Mouse (Mus musculus): ENCODE results near the gene Gsk3a. TPM values are rescaled to one million over a fixed set of nuclear protein-coding genes. Genes with fewer than 3 reads are reported as not detected.

The Gsk3a gene
- polyA plus RNA-seq, 1 experiment from 2014 or later = 12.5 TPM

DNA sequence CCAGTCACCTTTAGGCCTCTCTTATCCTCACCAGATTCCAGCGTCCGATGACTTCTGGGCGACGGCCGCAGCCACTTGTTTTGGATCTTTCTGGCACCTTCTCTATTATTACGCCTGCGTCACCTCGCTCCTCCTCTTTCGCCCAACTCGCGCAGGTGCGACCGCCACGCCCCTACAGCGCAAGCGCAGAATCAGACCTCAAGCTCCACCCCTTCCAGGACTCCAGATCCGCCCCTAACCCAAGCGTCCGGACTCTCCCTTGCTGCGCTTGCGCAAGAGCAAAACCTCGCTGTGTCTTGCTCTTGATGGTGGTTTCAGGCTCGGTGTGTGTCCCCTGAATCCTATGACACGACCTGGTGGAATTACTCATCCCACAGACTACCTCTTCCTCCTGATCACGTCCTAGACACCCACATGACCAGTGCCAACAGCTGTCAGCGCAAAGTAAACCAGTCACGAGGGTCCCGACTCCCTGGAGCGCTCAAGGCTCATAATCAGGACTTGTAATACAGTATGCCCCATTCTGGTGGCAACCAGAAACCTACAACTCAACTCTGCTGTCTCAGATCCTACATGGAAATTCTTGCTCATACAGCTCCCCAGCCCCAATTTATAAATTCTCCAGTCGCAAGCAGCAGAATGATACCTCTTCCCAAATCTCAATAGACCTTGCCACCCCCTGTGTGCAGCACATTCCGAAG is 17.7 kb downstream of the Gsk3a start:
- Histone ChIP-seq H3K4me3 (peak overlapping the region; percentile 80), H3K4me1 (replicated peaks) (peaks cover 50% of the 10 kb centered on the region), H3K27me3 (ENCODE audit: insufficient read depth, poor library complexity, severe bottlenecking) (peaks cover 5% of the 10 kb centered on the region; the same call in 1 of the 2 replicates), H3K9me3 (no peaks in the 10 kb centered on the region), H3K27ac (peak overlapping the region; percentile 97), H3K36me3 (peaks cover 29% of the 10 kb centered on the region)
- 3% methylated on average over 31 of the region's 31 CpGs for WGBS
- DNase-seq (ENCODE audit: low spot score) = peak; percentile 94

DNA sequence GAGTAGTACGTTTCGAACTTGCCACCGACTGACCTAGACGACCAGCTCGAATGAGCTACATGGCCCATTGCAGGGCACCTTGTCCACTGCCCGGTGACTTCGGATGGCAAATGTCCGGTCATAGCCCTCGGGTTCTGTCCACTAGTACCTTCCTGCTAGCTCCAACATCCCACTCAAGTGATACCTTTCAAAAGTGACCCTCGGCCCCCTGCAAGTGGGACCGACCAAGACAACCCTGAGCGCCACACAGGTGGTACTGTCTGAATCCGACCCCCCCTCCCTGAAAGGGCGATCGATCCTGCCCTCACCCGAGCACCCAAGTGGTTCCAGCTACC is 18.3 kb downstream of the Gsk3a start:
- H3K4me3 ChIP-seq = peak overlapping the region; percentile 80
- H3K4me1 ChIP-seq (replicated peaks) = peaks cover 50% of the 10 kb centered on the region
- WGBS = under 1% methylated on average over 16 of the region's 16 CpGs
- peaks cover 27% of the 10 kb centered on the region for H3K36me3 ChIP-seq
- DNase-seq (ENCODE audit: low spot score) = no peak
- H3K27me3 ChIP-seq (ENCODE audit: insufficient read depth, poor library complexity, severe bottlenecking) = peaks cover 5% of the 10 kb centered on the region; the same call in 1 of the 2 replicates
- peak overlapping the region; percentile 97 for H3K27ac ChIP-seq
- no peaks in the 10 kb centered on the region for H3K9me3 ChIP-seq

GRCm38 (mm10) chr7:25218705-25219415 is 18.8 kb downstream of the Gsk3a start:
- peak; percentile 83 for DNase-seq (ENCODE audit: low spot score)
- H3K4me1 ChIP-seq (replicated peaks) = peaks cover 50% of the 10 kb centered on the region
- under 1% methylated on average over 53 of the region's 53 CpGs for WGBS
- H3K27ac ChIP-seq = peak overlapping the region; percentile 97
- H3K36me3 ChIP-seq = peaks cover 27% of the 10 kb centered on the region
- H3K9me3 ChIP-seq = no peaks in the 10 kb centered on the region
- peaks cover 5% of the 10 kb centered on the region; the same call in 1 of the 2 replicates for H3K27me3 ChIP-seq (ENCODE audit: insufficient read depth, poor library complexity, severe bottlenecking)
- H3K4me3 ChIP-seq = peak overlapping the region; percentile 80

GRCm38 (mm10) chr7:25217653-25218395 is 19.8 kb downstream of the Gsk3a start:
- peaks cover 5% of the 10 kb centered on the region; the same call in 1 of the 2 replicates for H3K27me3 ChIP-seq (ENCODE audit: insufficient read depth, poor library complexity, severe bottlenecking)
- peaks cover 18% of the 10 kb centered on the region for H3K36me3 ChIP-seq
- H3K9me3 ChIP-seq = no peaks in the 10 kb centered on the region
- WGBS = 71% methylated on average over 12 of the region's 12 CpGs
- peak overlapping the region; percentile 80; the same call in 1 of the 2 replicates for H3K4me3 ChIP-seq
- no peak overlapping the region for H3K27ac ChIP-seq
- no peak for DNase-seq (ENCODE audit: low spot score)
- H3K4me1 ChIP-seq (replicated peaks) = peaks cover 47% of the 10 kb centered on the region

DNA sequence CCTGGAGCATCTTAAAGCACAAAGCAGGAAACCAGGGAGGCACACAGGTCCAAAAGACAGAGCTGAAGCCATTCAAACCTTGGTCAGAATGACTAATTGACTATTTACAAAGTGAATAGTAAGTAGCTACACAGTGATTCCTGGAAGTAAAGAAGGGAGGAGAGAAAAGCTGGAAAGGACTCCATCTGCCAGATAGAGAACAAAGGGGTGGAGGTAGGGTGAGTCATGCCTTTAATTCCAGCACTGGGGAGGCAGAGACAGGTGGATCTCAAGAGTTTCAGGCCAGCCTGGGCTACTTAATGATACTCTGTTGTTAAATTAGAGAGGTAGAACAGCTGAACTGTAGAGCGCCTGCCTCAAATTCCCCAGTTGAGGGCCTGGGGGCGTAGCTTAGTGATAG is 23.5 kb downstream of the Gsk3a start:
- 93% methylated on average over 2 of the region's 2 CpGs for WGBS
- peaks cover 5% of the 10 kb centered on the region; the same call in 1 of the 2 replicates for H3K27me3 ChIP-seq (ENCODE audit: insufficient read depth, poor library complexity, severe bottlenecking)
- peaks cover 41% of the 10 kb centered on the region for H3K36me3 ChIP-seq
- H3K27ac ChIP-seq = no peak overlapping the region
- no peak for DNase-seq (ENCODE audit: low spot score)
- H3K4me3 ChIP-seq = no peak overlapping the region
- H3K4me1 ChIP-seq (replicated peaks) = peaks cover 16% of the 10 kb centered on the region
- no peaks in the 10 kb centered on the region for H3K9me3 ChIP-seq

GRCm38 (mm10) chr7:25213099-25213498 is 24.6 kb downstream of the Gsk3a start:
- peaks cover 5% of the 10 kb centered on the region; the same call in 1 of the 2 replicates for H3K27me3 ChIP-seq (ENCODE audit: insufficient read depth, poor library complexity, severe bottlenecking)
- WGBS = 87% methylated on average over 3 of the region's 3 CpGs
- peaks cover 5% of the 10 kb centered on the region for H3K4me1 ChIP-seq (replicated peaks)
- no peak for DNase-seq (ENCODE audit: low spot score)
- no peak overlapping the region for H3K4me3 ChIP-seq
- peaks cover 52% of the 10 kb centered on the region for H3K36me3 ChIP-seq
- no peak overlapping the region for H3K27ac ChIP-seq
- no peaks in the 10 kb centered on the region for H3K9me3 ChIP-seq

- 89% methylated on average over 4 of the region's 4 CpGs for WGBS
- Histone ChIP-seq H3K9me3 (no peaks in the 10 kb centered on the region), H3K4me3 (no peak overlapping the region), H3K36me3 (peaks cover 71% of the 10 kb centered on the region), H3K27me3 (ENCODE audit: insufficient read depth, poor library complexity, severe bottlenecking) (no peaks in the 10 kb centered on the region), H3K4me1 (replicated peaks) (0 out of 2 replicates have a peak, but pooled peaks cover 2% of the 10 kb centered on the region), H3K27ac (no peak overlapping the region)
- no peak for DNase-seq (ENCODE audit: low spot score)
Observed at GRCm38 (mm10) chr7:25210482-25210881, 27.2 kb downstream of the Gsk3a start.

- H3K36me3 ChIP-seq = peaks cover 72% of the 10 kb centered on the region
- no peak overlapping the region for H3K27ac ChIP-seq
- DNase-seq (ENCODE audit: low spot score) = no peak
- no peak overlapping the region for H3K4me3 ChIP-seq
- H3K27me3 ChIP-seq (ENCODE audit: insufficient read depth, poor library complexity, severe bottlenecking) = no peaks in the 10 kb centered on the region
- 84% methylated on average over 3 of the region's 3 CpGs for WGBS
- H3K4me1 ChIP-seq (replicated peaks) = 0 out of 2 replicates have a peak, but pooled peaks cover 5% of the 10 kb centered on the region
- H3K9me3 ChIP-seq = no peaks in the 10 kb centered on the region
Observed at GRCm38 (mm10) chr7:25209161-25209622, 28.5 kb downstream of the Gsk3a start.

GRCm38 (mm10) chr7:25206094-25206830 is 31.4 kb downstream of the Gsk3a start:
- no peak for DNase-seq (ENCODE audit: low spot score)
- Histone ChIP-seq H3K27ac (no peak overlapping the region), H3K4me3 (no peak overlapping the region), H3K27me3 (ENCODE audit: insufficient read depth, poor library complexity, severe bottlenecking) (no peaks in the 10 kb centered on the region), H3K9me3 (no peaks in the 10 kb centered on the region), H3K36me3 (peaks cover 91% of the 10 kb centered on the region), H3K4me1 (replicated peaks) (0 out of 2 replicates have a peak, but pooled peaks cover 5% of the 10 kb centered on the region)
- WGBS = 91% methylated on average over 16 of the region's 16 CpGs

DNA sequence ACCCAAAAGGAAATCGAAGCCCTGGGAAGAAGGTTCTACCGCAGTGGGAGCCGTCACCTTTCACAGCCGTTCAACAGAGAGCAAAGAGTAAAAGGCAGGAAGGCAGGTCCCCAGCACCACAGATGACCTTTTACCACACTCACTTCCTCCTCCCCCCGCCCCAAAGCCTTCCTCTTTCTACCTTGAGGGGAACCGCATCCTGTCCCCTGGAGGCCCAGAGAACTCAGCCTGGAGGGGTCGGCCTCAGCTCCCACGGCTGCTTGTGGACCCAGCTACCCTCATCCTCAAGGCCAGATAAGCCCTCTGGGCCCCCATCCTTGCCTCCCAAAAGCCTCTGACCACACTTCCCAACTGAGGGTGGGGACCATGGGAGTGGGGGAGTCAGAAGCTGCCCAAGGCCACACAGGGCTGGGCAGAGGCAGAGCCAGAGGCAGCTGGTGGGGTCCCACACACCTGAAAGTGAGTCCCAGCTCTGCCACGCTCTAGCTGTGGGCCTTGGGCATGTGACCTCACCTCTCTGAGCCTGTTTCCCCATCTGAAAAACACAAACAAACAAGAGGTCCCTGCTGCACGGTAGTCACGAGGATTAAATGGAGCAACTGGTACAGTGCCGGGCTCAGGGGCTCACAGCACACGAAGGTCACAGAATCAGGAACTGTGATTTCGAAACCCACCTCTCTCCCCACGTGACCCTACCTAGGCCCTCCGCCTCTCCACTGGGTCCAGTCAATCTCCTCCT is 32.1 kb downstream of the Gsk3a start:
- H3K36me3 ChIP-seq = peaks cover 83% of the 10 kb centered on the region
- no peak for DNase-seq (ENCODE audit: low spot score)
- no peak overlapping the region for H3K27ac ChIP-seq
- no peaks in the 10 kb centered on the region for H3K27me3 ChIP-seq (ENCODE audit: insufficient read depth, poor library complexity, severe bottlenecking)
- 86% methylated on average over 16 of the region's 16 CpGs for WGBS
- 0 out of 2 replicates have a peak, but pooled peaks cover 5% of the 10 kb centered on the region for H3K4me1 ChIP-seq (replicated peaks)
- H3K4me3 ChIP-seq = no peak overlapping the region
- no peaks in the 10 kb centered on the region for H3K9me3 ChIP-seq

DNA sequence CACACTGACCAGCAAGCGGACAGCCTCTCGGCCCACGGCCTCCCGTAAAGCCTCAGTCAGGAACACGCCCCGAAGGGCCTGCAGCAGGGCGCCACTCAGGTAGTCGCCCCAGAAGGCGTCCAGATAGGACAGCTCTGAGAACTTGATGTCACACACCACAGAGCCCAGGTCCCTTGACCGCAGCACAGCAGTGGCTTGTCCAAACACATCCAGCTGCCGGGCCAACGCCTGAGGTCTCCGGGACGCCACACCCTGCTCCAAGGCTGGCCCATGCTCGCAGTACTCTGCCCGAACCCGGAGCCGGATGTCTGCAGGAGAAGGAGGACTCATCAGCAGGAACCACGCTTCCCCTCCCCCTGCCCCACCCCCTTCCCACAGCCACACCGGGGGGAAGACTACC is 34.0 kb downstream of the Gsk3a start:
- 93% methylated on average over 20 of the region's 20 CpGs for WGBS
- Histone ChIP-seq H3K27me3 (ENCODE audit: insufficient read depth, poor library complexity, severe bottlenecking) (no peaks in the 10 kb centered on the region), H3K4me1 (replicated peaks) (0 out of 2 replicates have a peak, but pooled peaks cover 5% of the 10 kb centered on the region), H3K4me3 (no peak overlapping the region), H3K9me3 (no peaks in the 10 kb centered on the region), H3K36me3 (peaks cover 64% of the 10 kb centered on the region), H3K27ac (no peak overlapping the region)
- no peak for DNase-seq (ENCODE audit: low spot score)
